ENCODE assay signal across 20 mouse cellular contexts in the genomic region with DNA sequence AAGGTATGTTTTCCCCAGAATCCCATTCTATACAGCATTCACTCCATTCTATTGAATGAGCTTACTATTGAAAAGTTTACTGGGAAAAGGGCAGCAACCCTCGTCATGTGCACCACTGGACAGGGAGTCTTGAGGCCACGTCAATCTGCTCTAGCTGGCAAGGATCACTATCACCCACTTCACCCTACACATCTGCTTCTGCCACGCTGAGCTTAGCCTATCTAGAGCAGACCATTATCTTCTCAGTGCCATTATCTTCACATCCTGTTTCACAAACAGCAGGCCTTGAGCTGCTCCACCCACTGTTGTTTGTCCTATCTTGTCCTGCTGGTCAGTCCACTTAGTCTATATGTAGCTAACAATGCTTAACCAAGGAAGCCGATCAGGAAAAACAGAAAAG.
DNase-seq lines count a peak whose midpoint lies in the region; ATAC-seq and TF ChIP-seq lines count a peak whose summit lies in the region.
"Had no signal": no experiment of that assay in that cellular context is flagged by ENCODE, and none has a peak within 500 bp of the region (broad histone marks: within the 10 kb centered on the region; RNA-seq: fewer than 3 reads in every experiment).

No protein-coding gene starts in this region.

- no peak for TF ChIP-seq CTCF in MEL (IDR thresholded peaks at IDR 0.05 in 2 of 3, conservative IDR thresholded peaks at IDR 0.05 in 1 of 3; ENCODE audit: control insufficient read depth in 1 of 3, insufficient read depth in 1 of 3, low read depth in 2 of 3, low read length in 3 of 3, poor library complexity in 1 of 3, severe bottlenecking in 1 of 3)

- 16% methylated on average over 4 of the region's 4 CpGs for WGBS in heart, embryonic 13.5 days
- WGBS in midbrain, embryonic 16.5 days, result 77% methylated on average over 4 of the region's 4 CpGs

- ATAC-seq in heart, embryonic 13.5 days (ENCODE audit: extremely low read depth, insufficient number of reproducible peaks, low FRiP score, low TSS enrichment), result peak; percentile 71; the same call in 1 of the 2 replicates
- ATAC-seq in midbrain, embryonic 16.5 days, result no peak
- ATAC-seq: forebrain, postnatal 0 days; hindbrain, embryonic 16.5 days; intestine, postnatal 0 days had no signal

- peak overlapping the region; percentile 2; the same call in 1 of the 2 replicates for H3K4me2 ChIP-seq in heart, embryonic 13.5 days
- H3K4me2 ChIP-seq in midbrain, embryonic 16.5 days (ENCODE audit: low read length), result no peak overlapping the region
- H3K4me2 ChIP-seq: limb, embryonic 12.5 days; neural tube, embryonic 13.5 days had no signal

- no peak for TF ChIP-seq POLR2A in MEL (IDR thresholded peaks at IDR 0.05; ENCODE audit: control insufficient read depth in 1 of 2, insufficient read depth in 1 of 2, low read depth in 1 of 2, low read length in 2 of 2, poor library complexity in 1 of 2)

- DNase-seq in heart, adult 9 months (ENCODE audit: low spot score in 2 of 2), result no peak
- peak; percentile 37 for DNase-seq in MEL (ENCODE audit: low read depth, low spot score)
- DNase-seq in liver, result peak; percentile 59
- DNase-seq in lung, postnatal 25 days (ENCODE audit: low spot score), result peak; percentile 18
- no peak for DNase-seq in urinary bladder, postnatal 25 days (ENCODE audit: low spot score)
- no peak for DNase-seq in right cerebral cortex, postnatal 36 days (ENCODE audit: low spot score in 2 of 2)
- DNase-seq: cerebellum, postnatal 36 days; forebrain, postnatal 0 days; gastrocnemius, adult 2 months; heart, postnatal 4 days; right cerebral cortex, postnatal 14 days; thymus, postnatal 25 days had no signal

- peaks cover 46% of the 10 kb centered on the region for H3K4me1 ChIP-seq in heart, embryonic 13.5 days
- H3K4me1 ChIP-seq in MEL (ENCODE audit: control insufficient read depth in 1 of 2, insufficient read depth in 2 of 2, low read length in 2 of 2), result peaks cover 13 to 17% of the 10 kb centered on the region in 2 experiments
- no peaks in the 10 kb centered on the region for H3K4me1 ChIP-seq in midbrain, embryonic 16.5 days (ENCODE audit: control insufficient read depth, insufficient read depth, low read length)
- H3K4me1 ChIP-seq: limb, embryonic 12.5 days; neural tube, embryonic 13.5 days had no signal

- no peaks in the 10 kb centered on the region for H3K79me2 ChIP-seq in MEL (ENCODE audit: control insufficient read depth, insufficient read depth, low read length, poor library complexity)

- peak; percentile 82 to 89 for TF ChIP-seq EP300 in MEL (IDR thresholded peaks at IDR 0.05; ENCODE audit: low read depth in 1 of 2, low read length in 2 of 2)

- no peak for TF ChIP-seq RAD21 in MEL (IDR thresholded peaks at IDR 0.05; ENCODE audit: low read depth, low read length)

- no peak overlapping the region for H3K27ac ChIP-seq in heart, embryonic 13.5 days (replicated peaks)
- H3K27ac ChIP-seq in MEL (ENCODE audit: control insufficient read depth, low read depth, low read length), result no peak overlapping the region
- no peak overlapping the region for H3K27ac ChIP-seq in midbrain, embryonic 16.5 days (ENCODE audit: low read length)
- H3K27ac ChIP-seq: gastrocnemius, adult 2 months; kidney, postnatal 0 days; limb, embryonic 12.5 days; macrophage; neural tube, embryonic 13.5 days had no signal

- H3K27me3 ChIP-seq in heart, embryonic 13.5 days (replicated peaks), result no peaks in the 10 kb centered on the region
- H3K27me3 ChIP-seq in MEL (ENCODE audit: control insufficient read depth in 1 of 2, insufficient read depth in 2 of 2, low read length in 2 of 2), result no peaks in the 10 kb centered on the region
- no peaks in the 10 kb centered on the region for H3K27me3 ChIP-seq in midbrain, embryonic 16.5 days (ENCODE audit: control insufficient read depth, insufficient read depth, low read depth, low read length)
- H3K27me3 ChIP-seq: limb, embryonic 12.5 days; neural tube, embryonic 13.5 days had no signal

- no peak overlapping the region for H3K9ac ChIP-seq in heart, embryonic 13.5 days
- H3K9ac ChIP-seq in MEL (ENCODE audit: control insufficient read depth, low read depth, low read length, poor library complexity, severe bottlenecking), result no peak overlapping the region
- no peak overlapping the region for H3K9ac ChIP-seq in midbrain, embryonic 16.5 days (ENCODE audit: low read depth, low read length)
- H3K9ac ChIP-seq: forebrain, postnatal 0 days; limb, embryonic 12.5 days; neural tube, embryonic 13.5 days had no signal

- H3K36me3 ChIP-seq in heart, embryonic 13.5 days, result no peaks in the 10 kb centered on the region
- H3K36me3 ChIP-seq in MEL (ENCODE audit: control insufficient read depth in 1 of 2, insufficient read depth in 2 of 2, low read length in 2 of 2), result peaks cover 0 to 18% of the 10 kb centered on the region in 2 experiments; a peak in 2 of 4 replicates
- no peaks in the 10 kb centered on the region for H3K36me3 ChIP-seq in midbrain, embryonic 16.5 days (ENCODE audit: control insufficient read depth, insufficient read depth, low read length)
- H3K36me3 ChIP-seq: limb, embryonic 12.5 days; neural tube, embryonic 13.5 days had no signal

- H3K4me3 ChIP-seq in heart, embryonic 13.5 days, result no peak overlapping the region
- no peak overlapping the region for H3K4me3 ChIP-seq in MEL (ENCODE audit: control insufficient read depth in 1 of 2, insufficient read depth in 1 of 2, low read depth in 2 of 2, low read length in 2 of 2)
- H3K4me3 ChIP-seq in midbrain, embryonic 16.5 days (ENCODE audit: low read depth, low read length), result no peak overlapping the region
- H3K4me3 ChIP-seq: gastrocnemius, adult 2 months; limb, embryonic 12.5 days; neural tube, embryonic 13.5 days had no signal

- no peaks in the 10 kb centered on the region for H3K9me3 ChIP-seq in heart, embryonic 13.5 days
- H3K9me3 ChIP-seq in MEL (replicated peaks; ENCODE audit: insufficient read depth, low read length), result no peaks in the 10 kb centered on the region
- H3K9me3 ChIP-seq in midbrain, embryonic 16.5 days (replicated peaks; ENCODE audit: control insufficient read depth, low read length, poor library complexity, severe bottlenecking), result no peaks in the 10 kb centered on the region
- H3K9me3 ChIP-seq: limb, embryonic 12.5 days; neural tube, embryonic 13.5 days had no signal

TF ChIP-seq in MEL, 35 proteins besides CTCF, POLR2A, EP300 and RAD21:
- TF ChIP-seq GATA1 (IDR thresholded peaks at IDR 0.05; ENCODE audit: low read depth, low read length) (peak; percentile 87), JUND (IDR thresholded peaks at IDR 0.05; ENCODE audit: low read depth, low read length) (no peak), POLR2AphosphoS2 (IDR thresholded peaks at IDR 0.05; ENCODE audit: low read length) (no peak), UBTF (IDR thresholded peaks at IDR 0.05; ENCODE audit: borderline replicate concordance, insufficient read depth, low read depth, low read length) (no peak), ETS1 (IDR thresholded peaks at IDR 0.05; ENCODE audit: low read depth, low read length) (peak; percentile 73), ZMIZ1 (IDR thresholded peaks at IDR 0.05; ENCODE audit: low read depth, low read length) (no peak), TAL1 (IDR thresholded peaks at IDR 0.05; ENCODE audit: low read length) (peak; percentile 52), USF2 (IDR thresholded peaks at IDR 0.05; ENCODE audit: borderline replicate concordance in 1 of 2, insufficient read depth in 1 of 2, low read depth in 1 of 2, low read length in 2 of 2) (no peak), RCOR1 (IDR thresholded peaks at IDR 0.05; ENCODE audit: low read depth, low read length) (peak; percentile 75), ZNF384 (IDR thresholded peaks at IDR 0.05; ENCODE audit: low read depth, low read length) (0 out of 2 replicates have a peak, but pooled peaks have one; percentile 30), NRF1 (IDR thresholded peaks at IDR 0.05; ENCODE audit: insufficient read depth, low read depth, low read length, poor library complexity, severe bottlenecking) (no peak), TCF12 (IDR thresholded peaks at IDR 0.05; ENCODE audit: low read depth, low read length) (peak; percentile 90), MAX (IDR thresholded peaks at IDR 0.05; ENCODE audit: low read length) (no peak), BHLHE40 (IDR thresholded peaks at IDR 0.05; ENCODE audit: borderline replicate concordance, low read depth, low read length) (0 out of 2 replicates have a peak, but pooled peaks have one; percentile 12), NELFE (IDR thresholded peaks at IDR 0.05; ENCODE audit: low read depth, low read length) (no peak)

Comparison
In these comparisons a context has a peak if more than half of its experiments do, and no peak if none do; other contexts are left out.
1. DNase-seq: peak in MEL (single experiment), liver (single experiment) and lung, postnatal 25 days (single experiment); none in heart, adult 9 months (0 of 2), urinary bladder, postnatal 25 days (single experiment) and right cerebral cortex, postnatal 36 days (0 of 2).